Mouse (Mus musculus) monocyte, adult 5-6 weeks (primary cell): ENCODE results near the gene Gpr15. TPM values are rescaled to one million over a fixed set of nuclear protein-coding genes. Genes with fewer than 3 reads are reported as not detected.
A peak's percentile ranks its signal among the peaks of the same experiment; 100 is the strongest.

ENCODE experiments used
- ATAC-seq: fragments of 153-309, 156-312 bp; replicated peaks from 2 replicates; pipeline ENCODE4 v1.8.0; 2017; ENCODE audit warnings: mild to moderate bottlenecking; ENCODE audit not compliant: low TSS enrichment, insufficient number of reproducible peaks, severe bottlenecking, poor library complexity, low FRiP score
- total RNA-seq: library from RNA; stranded (forward); fragments of 200-1000, 200-491, 200-594 nt; gene quantifications from 3 replicates; pipeline ENCODE4 v1.2.3, GENCODE M21; 2017

Gene Gpr15
- 1.7 TPM in 1 of 3 replicates, not detected in the others for total RNA-seq

GRCm38 (mm10) chr16:58718666-58719120 is at the start of gene Gpr15:
Gene Gpr15, minus strand, starts transcription at chr16:58719070.
- ATAC-seq: no peak

- no peak for ATAC-seq
Measured at GRCm38 (mm10) chr16:58763076-58763475, 44.2 kb upstream of the Gpr15 start, which contains the start of gene Olfr172. Gene Olfr172, minus strand, starts transcription at chr16:58763176.

GRCm38 (mm10) chr16:58756191-58756590 is 37.3 kb upstream of the Gpr15 start:
- ATAC-seq: no peak

GRCm38 (mm10) chr16:58751314-58751713 is 32.4 kb upstream of the Gpr15 start:
- ATAC-seq: no peak

- ATAC-seq: no peak
Measured at GRCm38 (mm10) chr16:58746715-58747114, 27.8 kb upstream of the Gpr15 start.

- ATAC-seq: no peak
Measured at GRCm38 (mm10) chr16:58740751-58741150, 21.9 kb upstream of the Gpr15 start.

GRCm38 (mm10) chr16:58738800-58739199 is 19.9 kb upstream of the Gpr15 start:
- ATAC-seq: no peak

GRCm38 (mm10) chr16:58738205-58738604 is 19.3 kb upstream of the Gpr15 start:
- ATAC-seq: no peak

- ATAC-seq: no peak
Measured at GRCm38 (mm10) chr16:58728176-58728671, 9.4 kb upstream of the Gpr15 start.

- ATAC-seq: peak; percentile 99
Measured at GRCm38 (mm10) chr16:58727477-58728131, 8.7 kb upstream of the Gpr15 start, which contains the start of gene Cldnd1. Gene Cldnd1, plus strand, starts transcription at chr16:58727910.

GRCm38 (mm10) chr16:58726680-58727476 is 8.0 kb upstream of the Gpr15 start:
- ATAC-seq: no peak

- 0 out of 2 replicates have a peak, but pooled peaks have one; percentile 33 for ATAC-seq
Measured at GRCm38 (mm10) chr16:58722292-58722691, 3.4 kb upstream of the Gpr15 start.

GRCm38 (mm10) chr16:58715018-58715417 is 3.9 kb downstream of the Gpr15 start:
- no peak for ATAC-seq

GRCm38 (mm10) chr16:58713128-58713527 is 5.7 kb downstream of the Gpr15 start:
- ATAC-seq: no peak

- peak; percentile 66; the same call in 1 of the 2 replicates for ATAC-seq
Measured at GRCm38 (mm10) chr16:58712221-58712620, 6.6 kb downstream of the Gpr15 start.

GRCm38 (mm10) chr16:58709536-58709935 is 9.3 kb downstream of the Gpr15 start:
- no peak for ATAC-seq

- ATAC-seq: no peak
Measured at GRCm38 (mm10) chr16:58708601-58709475, 10.0 kb downstream of the Gpr15 start.

GRCm38 (mm10) chr16:58707276-58707905 is 11.5 kb downstream of the Gpr15 start:
- ATAC-seq: no peak
